In the genomic region with DNA sequence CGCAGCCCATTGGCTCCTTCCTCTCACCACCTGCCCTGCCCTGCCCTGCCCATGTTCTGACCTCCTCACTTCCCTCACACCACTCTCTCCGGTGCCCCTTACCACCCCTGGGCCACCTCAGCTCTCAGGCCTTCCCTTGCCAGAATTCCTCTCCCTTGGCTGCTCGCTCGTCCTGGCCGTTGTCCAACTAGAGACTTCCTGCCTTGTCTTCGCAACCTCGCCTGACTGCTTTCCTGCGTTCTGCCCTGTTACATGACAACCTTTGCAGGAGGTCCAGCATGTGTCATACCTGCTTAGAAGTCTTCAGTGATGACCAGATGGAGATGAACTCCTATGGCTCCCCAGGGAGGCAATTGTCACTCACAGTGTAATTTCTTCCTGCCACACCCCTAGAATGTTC, we compare ENCODE assay signal across 14 mouse cellular contexts. TPM values are rescaled to one million over a fixed set of nuclear protein-coding genes. Genes with fewer than 3 reads are reported as not detected.
A peak's percentile ranks its signal among the peaks of the same experiment; 100 is the strongest.
DNase-seq lines count a peak whose midpoint lies in the region; ATAC-seq and TF ChIP-seq lines count a peak whose summit lies in the region.
"Had no signal": no experiment of that assay in that cellular context is flagged by ENCODE, and none has a peak within 500 bp of the region (broad histone marks: within the 10 kb centered on the region; RNA-seq: fewer than 3 reads in every experiment).

No protein-coding gene starts in this region.

- 54% methylated on average over 8 of the region's 8 CpGs for WGBS in hindbrain, postnatal 0 days
- WGBS in hindbrain, embryonic 12.5 days: 83% methylated on average over 8 of the region's 8 CpGs
- 22% methylated on average over 8 of the region's 8 CpGs for WGBS in heart, postnatal 0 days
- 23% methylated on average over 8 of the region's 8 CpGs for WGBS in lung, embryonic 15.5 days
- WGBS in midbrain, embryonic 14.5 days: 88% methylated on average over 8 of the region's 8 CpGs

- no peak overlapping the region for H3K4me3 ChIP-seq in hindbrain, postnatal 0 days (ENCODE audit: low read length)
- H3K4me3 ChIP-seq in hindbrain, embryonic 12.5 days: no peak overlapping the region
- no peak overlapping the region for H3K4me3 ChIP-seq in heart, postnatal 0 days (ENCODE audit: low read depth, low read length)
- no peak overlapping the region for H3K4me3 ChIP-seq in lung, embryonic 15.5 days
- no peak overlapping the region for H3K4me3 ChIP-seq in midbrain, embryonic 14.5 days (replicated peaks; ENCODE audit: low read depth, low read length)
- H3K4me3 ChIP-seq: hindbrain, embryonic 15.5 days; limb, embryonic 12.5 days had no signal

- peak; percentile 35; the same call in 1 of the 2 replicates for ATAC-seq in hindbrain, postnatal 0 days
- ATAC-seq in hindbrain, embryonic 12.5 days (ENCODE audit: low FRiP score): no peak
- ATAC-seq in heart, postnatal 0 days (ENCODE audit: insufficient read depth, low read depth): no peak; the same call in 1 of the 2 replicates
- peak; percentile 41; the same call in 1 of the 2 replicates for ATAC-seq in lung, embryonic 15.5 days (ENCODE audit: borderline replicate concordance, extremely low read depth, low FRiP score, low TSS enrichment)
- no peak for ATAC-seq in midbrain, embryonic 14.5 days (ENCODE audit: low FRiP score, low TSS enrichment)
- ATAC-seq: forebrain, embryonic 14.5 days had no signal

- TF ChIP-seq CTCF in hindbrain, postnatal 0 days (IDR thresholded peaks at IDR 0.05; ENCODE audit: low read depth): no peak
- TF ChIP-seq CTCF in heart, postnatal 0 days (IDR thresholded peaks at IDR 0.05; ENCODE audit: low read depth): no peak

- no peak overlapping the region for H3K4me2 ChIP-seq in hindbrain, postnatal 0 days (ENCODE audit: low read depth, low read length)
- no peak overlapping the region for H3K4me2 ChIP-seq in hindbrain, embryonic 12.5 days (replicated peaks)
- H3K4me2 ChIP-seq in heart, postnatal 0 days (ENCODE audit: low read depth, low read length): no peak overlapping the region
- no peak overlapping the region for H3K4me2 ChIP-seq in lung, embryonic 15.5 days
- no peak overlapping the region for H3K4me2 ChIP-seq in midbrain, embryonic 14.5 days (ENCODE audit: low read length)
- H3K4me2 ChIP-seq: hindbrain, embryonic 15.5 days; limb, embryonic 12.5 days had no signal

- H3K9ac ChIP-seq in hindbrain, postnatal 0 days (replicated peaks; ENCODE audit: low read length): no peak overlapping the region
- H3K9ac ChIP-seq in hindbrain, embryonic 12.5 days: no peak overlapping the region
- no peak overlapping the region for H3K9ac ChIP-seq in heart, postnatal 0 days (replicated peaks; ENCODE audit: low read depth, low read length)
- no peak overlapping the region for H3K9ac ChIP-seq in lung, embryonic 15.5 days
- no peak overlapping the region for H3K9ac ChIP-seq in midbrain, embryonic 14.5 days (replicated peaks; ENCODE audit: low read length)
- H3K9ac ChIP-seq: hindbrain, embryonic 15.5 days; limb, embryonic 12.5 days had no signal

- peaks cover 3% of the 10 kb centered on the region; the same call in 1 of the 2 replicates for H3K9me3 ChIP-seq in hindbrain, postnatal 0 days (ENCODE audit: low read length)
- no peaks in the 10 kb centered on the region for H3K9me3 ChIP-seq in hindbrain, embryonic 12.5 days (replicated peaks)
- no peaks in the 10 kb centered on the region for H3K9me3 ChIP-seq in heart, postnatal 0 days (replicated peaks; ENCODE audit: control insufficient read depth, low read length)
- H3K9me3 ChIP-seq in lung, embryonic 15.5 days: no peaks in the 10 kb centered on the region
- H3K9me3 ChIP-seq in midbrain, embryonic 14.5 days (ENCODE audit: control insufficient read depth, low read length): no peaks in the 10 kb centered on the region
- H3K9me3 ChIP-seq: hindbrain, embryonic 15.5 days; limb, embryonic 12.5 days had no signal

- TF ChIP-seq EP300 in heart, postnatal 0 days (IDR thresholded peaks at IDR 0.05; ENCODE audit: low read depth): no peak

- H3K27me3 ChIP-seq in hindbrain, postnatal 0 days (ENCODE audit: insufficient read depth, low read length): no peaks in the 10 kb centered on the region
- no peaks in the 10 kb centered on the region for H3K27me3 ChIP-seq in hindbrain, embryonic 12.5 days
- H3K27me3 ChIP-seq in heart, postnatal 0 days (ENCODE audit: control insufficient read depth, insufficient read depth, low read length): 0 out of 2 replicates have a peak, but pooled peaks cover 9% of the 10 kb centered on the region
- H3K27me3 ChIP-seq in lung, embryonic 15.5 days: no peaks in the 10 kb centered on the region
- no peaks in the 10 kb centered on the region for H3K27me3 ChIP-seq in midbrain, embryonic 14.5 days (ENCODE audit: control insufficient read depth, insufficient read depth, low read length)
- H3K27me3 ChIP-seq: hindbrain, embryonic 15.5 days; limb, embryonic 12.5 days had no signal

- peak; percentile 46 for DNase-seq in hindbrain, postnatal 0 days (ENCODE audit: low spot score)
- DNase-seq in adrenal gland, adult 2 months: peak; percentile 44
- peak; percentile 59 for DNase-seq in heart, postnatal 0 days (ENCODE audit: low spot score)
- no peak for DNase-seq in testis, postnatal 14 days (ENCODE audit: low spot score)
- no peak for DNase-seq in left cerebral cortex, adult 9 months (ENCODE audit: low spot score in 2 of 2)
- no peak for DNase-seq in midbrain, embryonic 14.5 days
- DNase-seq: cerebellum, postnatal 36 days; thymus, adult 18-20 months had no signal

- no peak overlapping the region for H3K27ac ChIP-seq in hindbrain, postnatal 0 days
- no peak overlapping the region for H3K27ac ChIP-seq in hindbrain, embryonic 12.5 days
- H3K27ac ChIP-seq in heart, postnatal 0 days (ENCODE audit: low read depth): no peak overlapping the region
- H3K27ac ChIP-seq in lung, embryonic 15.5 days: 0 out of 2 replicates have a peak overlapping the region, but pooled peaks have one; percentile 17
- no peak overlapping the region for H3K27ac ChIP-seq in midbrain, embryonic 14.5 days (replicated peaks; ENCODE audit: low read depth, low read length)
- H3K27ac ChIP-seq: hindbrain, embryonic 15.5 days; limb, embryonic 12.5 days had no signal

- H3K36me3 ChIP-seq in hindbrain, postnatal 0 days (ENCODE audit: insufficient read depth, low read length): no peaks in the 10 kb centered on the region
- H3K36me3 ChIP-seq in hindbrain, embryonic 12.5 days: no peaks in the 10 kb centered on the region
- H3K36me3 ChIP-seq in heart, postnatal 0 days (replicated peaks; ENCODE audit: control insufficient read depth, insufficient read depth, low read length): no peaks in the 10 kb centered on the region
- H3K36me3 ChIP-seq in lung, embryonic 15.5 days: 0 out of 2 replicates have a peak, but pooled peaks cover 2% of the 10 kb centered on the region
- no peaks in the 10 kb centered on the region for H3K36me3 ChIP-seq in midbrain, embryonic 14.5 days (ENCODE audit: control insufficient read depth, insufficient read depth, low read length)
- H3K36me3 ChIP-seq: hindbrain, embryonic 15.5 days; limb, embryonic 12.5 days had no signal

- no peaks in the 10 kb centered on the region for H3K4me1 ChIP-seq in hindbrain, postnatal 0 days (ENCODE audit: insufficient read depth, low read length)
- H3K4me1 ChIP-seq in hindbrain, embryonic 12.5 days: no peaks in the 10 kb centered on the region
- H3K4me1 ChIP-seq in heart, postnatal 0 days (ENCODE audit: control insufficient read depth, insufficient read depth): peaks cover 11% of the 10 kb centered on the region; the same call in 1 of the 2 replicates
- H3K4me1 ChIP-seq in lung, embryonic 15.5 days: peaks cover 32% of the 10 kb centered on the region
- H3K4me1 ChIP-seq in midbrain, embryonic 14.5 days (ENCODE audit: control insufficient read depth, insufficient read depth, low read length): no peaks in the 10 kb centered on the region
- H3K4me1 ChIP-seq: hindbrain, embryonic 15.5 days; limb, embryonic 12.5 days had no signal

RNA-seq across cellular contexts. Expression of a gene that starts 43.7 kb away (rescaled TPM):
- 6.3 and 6.4 TPM in 2 replicates for total RNA-seq in hindbrain, postnatal 0 days (2014; rRNA removed)
- polyA plus RNA-seq in hindbrain, postnatal 0 days (2015; fragmentation: Nextera tagmentation; extraction: Ambion mirVana): 3.9 and 4.8 TPM in 2 replicates
- 1.1 and 1.7 TPM in 2 replicates for polyA plus RNA-seq in hindbrain, embryonic 12.5 days (2016; fragmentation: Nextera tagmentation; extraction: Ambion mirVana)
- total RNA-seq in adrenal gland, adult 2 months (2021): 1 to 10 TPM; 2.2 to 3.9 TPM
- 6.9 and 7.1 TPM in 2 replicates for polyA plus RNA-seq in adrenal gland, adult 2 months (2012; rRNA removed)
- 10.2 and 15.1 TPM in 2 replicates for total RNA-seq in heart, postnatal 0 days (2014; rRNA removed; ENCODE audit: low replicate concordance)
- polyA plus RNA-seq in heart, postnatal 0 days (2015; fragmentation: Nextera tagmentation; extraction: Ambion mirVana): 5.2 and 5.7 TPM in 2 replicates
- 14.7 and 17.5 TPM in 2 replicates for polyA plus RNA-seq in lung, embryonic 15.5 days (2015; fragmentation: Nextera tagmentation; extraction: Ambion mirVana)
- 0.88 and 1.5 TPM in 2 replicates for polyA plus RNA-seq in midbrain, embryonic 14.5 days (2014; fragmentation: Nextera tagmentation; extraction: Ambion mirVana)
- total RNA-seq: monocyte, adult 5-6 weeks had no signal

Comparison
In these comparisons a context has a peak if more than half of its experiments do, and no peak if none do; other contexts are left out.
1. ATAC-seq: peak in hindbrain, postnatal 0 days (single experiment) and lung, embryonic 15.5 days (single experiment); none in hindbrain, embryonic 12.5 days (single experiment), heart, postnatal 0 days (single experiment) and midbrain, embryonic 14.5 days (single experiment).
2. DNase-seq: peak in hindbrain, postnatal 0 days (single experiment), adrenal gland, adult 2 months (single experiment) and heart, postnatal 0 days (single experiment); none in testis, postnatal 14 days (single experiment), left cerebral cortex, adult 9 months (0 of 2) and midbrain, embryonic 14.5 days (single experiment).